Mouse (Mus musculus): ENCODE results near the gene Tspan33. TPM values are rescaled to one million over a fixed set of nuclear protein-coding genes. Genes with fewer than 3 reads are reported as not detected.

Tspan33 gene
- total RNA-seq, 2 experiments from 2014 or later, result 23.1 to 25.9 TPM

DNA sequence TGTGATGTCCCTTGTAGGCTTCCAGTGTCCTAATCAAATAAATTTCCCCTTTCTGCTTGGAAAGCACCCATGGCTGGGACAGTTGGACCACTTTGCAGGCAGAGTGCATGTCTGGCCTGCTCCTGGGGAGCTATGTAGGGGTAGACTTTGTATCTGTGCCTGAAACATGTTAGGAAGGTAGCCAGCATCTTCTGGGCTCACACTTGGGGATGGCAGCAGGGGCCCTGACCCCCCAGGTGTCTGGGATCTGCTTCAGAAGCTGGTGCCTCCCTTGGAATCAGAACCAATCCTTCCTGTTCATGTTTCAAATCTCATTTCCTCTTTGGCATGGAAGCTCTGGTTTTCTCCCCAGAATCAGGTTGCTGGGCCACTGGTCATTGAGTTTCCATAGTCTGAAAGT lies 3.1 kb downstream of the Tspan33 start:
- no peak for DNase-seq (ENCODE audit: low spot score in 2 of 2)

DNA sequence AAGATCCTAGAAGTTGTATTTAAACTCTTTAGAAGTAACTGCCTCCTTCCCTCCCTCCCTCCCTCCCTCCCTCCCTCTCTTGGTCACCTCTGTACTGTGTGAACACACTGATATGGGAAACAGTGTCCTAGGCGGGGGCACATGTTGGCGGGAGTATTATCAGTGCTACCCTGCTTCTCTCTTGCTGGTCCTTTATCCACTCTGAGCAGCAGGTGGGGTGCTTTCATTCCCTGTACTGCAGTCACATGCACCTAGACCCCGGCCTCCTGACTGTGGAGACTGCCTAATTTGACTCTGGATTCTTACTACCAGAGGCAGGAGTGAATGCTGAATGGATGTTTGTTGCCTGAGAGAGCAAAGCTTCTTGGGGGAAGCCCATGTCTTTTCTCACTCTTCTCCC lies 3.5 kb downstream of the Tspan33 start:
- DNase-seq (ENCODE audit: low spot score in 2 of 2), result no peak

- no peak for DNase-seq (ENCODE audit: low spot score in 2 of 2)
Measured at GRCm38 (mm10) chr6:29699085-29699745, 5.2 kb downstream of the Tspan33 start.

- DNase-seq (ENCODE audit: low spot score in 2 of 2), result no peak
Measured at GRCm38 (mm10) chr6:29701051-29701450, 7.0 kb downstream of the Tspan33 start.

DNA sequence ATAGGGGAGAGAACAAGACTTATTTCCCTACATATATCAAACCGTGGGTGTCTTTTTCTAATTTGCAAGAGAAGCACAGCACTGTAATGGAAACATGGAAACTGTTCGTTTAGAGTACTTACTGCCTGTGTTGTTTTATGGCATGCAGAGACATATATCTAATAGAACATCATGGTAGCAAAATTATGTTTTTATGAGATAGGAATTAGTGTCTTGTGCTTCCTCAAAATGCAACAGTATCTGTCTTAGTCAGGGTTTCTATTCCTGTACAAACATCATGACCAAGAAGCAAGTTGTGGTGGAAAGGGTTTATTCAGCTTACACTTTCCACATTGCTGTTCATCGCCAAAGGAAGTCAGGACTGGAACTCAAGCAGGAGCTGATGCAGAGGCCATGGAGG lies 8.1 kb downstream of the Tspan33 start:
- no peak for DNase-seq (ENCODE audit: low spot score in 2 of 2)

DNA sequence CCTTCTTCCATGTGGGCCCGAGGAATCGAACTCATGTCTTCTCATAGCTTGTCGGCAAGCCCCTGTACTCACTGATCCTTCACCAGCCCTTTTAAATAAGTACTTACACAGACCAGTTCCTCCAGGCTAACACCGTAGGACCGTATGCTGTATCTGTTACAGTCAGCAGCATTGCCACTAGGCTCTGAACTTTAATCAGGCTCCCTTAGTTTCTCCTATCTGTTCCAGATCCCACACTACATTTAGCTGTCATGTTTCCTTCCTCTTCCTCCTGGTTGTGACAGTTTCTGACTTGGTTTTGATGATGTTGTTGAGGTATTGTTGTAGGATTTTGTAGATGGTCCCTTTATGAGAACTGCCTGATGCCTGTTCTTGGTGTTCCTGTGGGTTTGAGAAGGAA lies 10.1 kb downstream of the Tspan33 start:
- DNase-seq (ENCODE audit: low spot score in 2 of 2), result no peak

DNA sequence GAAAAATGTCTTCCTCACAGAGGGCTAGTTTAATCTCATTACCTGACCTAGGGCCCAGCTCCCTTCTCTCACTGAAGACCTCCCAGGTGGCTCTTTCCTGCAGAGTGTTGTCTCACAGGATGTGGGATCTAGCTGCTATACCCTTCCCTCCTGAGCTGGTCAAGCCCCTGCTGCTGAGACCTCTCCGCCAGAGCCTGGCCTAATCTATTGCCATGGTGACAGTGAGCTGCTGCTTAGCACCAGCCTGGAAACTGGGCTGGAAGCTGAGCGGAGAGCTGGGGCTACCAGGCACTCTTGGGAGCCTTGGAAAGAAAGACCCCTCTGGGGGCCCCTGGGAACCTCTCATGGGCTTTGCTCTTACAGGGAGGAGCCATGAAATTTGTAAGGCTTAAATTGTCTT lies 13.9 kb downstream of the Tspan33 start:
- no peak for DNase-seq (ENCODE audit: low spot score in 2 of 2)

GRCm38 (mm10) chr6:29711318-29711717 lies 17.3 kb downstream of the Tspan33 start:
- DNase-seq (ENCODE audit: low spot score in 2 of 2), result no peak

- no peak for DNase-seq (ENCODE audit: low spot score in 2 of 2)
Measured at GRCm38 (mm10) chr6:29712011-29712584, 18.1 kb downstream of the Tspan33 start.

DNA sequence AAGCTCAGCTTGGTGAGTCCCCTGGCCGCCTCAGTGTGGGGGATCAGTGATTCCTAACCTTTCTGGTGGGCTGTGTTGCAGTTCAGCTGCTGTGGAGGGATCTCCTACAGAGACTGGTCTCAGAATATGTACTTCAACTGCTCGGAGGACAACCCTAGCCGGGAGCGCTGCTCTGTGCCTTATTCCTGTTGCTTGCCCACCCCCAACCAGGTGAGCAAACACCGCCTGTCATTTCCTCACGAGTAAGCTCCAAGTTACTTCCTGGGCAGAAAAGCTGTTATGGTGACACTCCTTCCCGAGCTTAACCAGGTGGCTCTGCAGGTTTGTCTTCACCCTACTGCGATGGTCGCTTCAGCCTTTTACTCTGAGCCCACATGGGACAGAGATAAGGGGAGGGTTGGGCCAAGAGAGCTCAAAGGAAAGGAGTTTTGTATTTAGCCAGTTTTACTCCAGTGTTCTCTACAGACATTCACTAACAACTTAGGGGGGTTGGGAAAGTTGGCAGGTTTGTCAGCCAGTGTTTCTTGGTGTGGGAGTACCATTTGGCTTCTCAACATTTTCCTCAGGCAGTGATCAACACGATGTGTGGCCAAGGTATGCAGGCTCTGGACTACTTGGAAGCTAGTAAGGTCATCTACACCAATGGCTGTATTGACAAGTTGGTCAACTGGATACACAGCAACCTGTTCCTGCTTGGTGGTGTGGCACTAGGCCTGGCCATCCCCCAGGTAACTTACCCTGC lies 22.8 kb downstream of the Tspan33 start:
- DNase-seq (ENCODE audit: low spot score in 2 of 2), result peak in 1 of 2 experiments; percentile 52

- no peak for DNase-seq (ENCODE audit: low spot score in 2 of 2)
Measured at GRCm38 (mm10) chr6:29717541-29717940, 23.5 kb downstream of the Tspan33 start.

DNA sequence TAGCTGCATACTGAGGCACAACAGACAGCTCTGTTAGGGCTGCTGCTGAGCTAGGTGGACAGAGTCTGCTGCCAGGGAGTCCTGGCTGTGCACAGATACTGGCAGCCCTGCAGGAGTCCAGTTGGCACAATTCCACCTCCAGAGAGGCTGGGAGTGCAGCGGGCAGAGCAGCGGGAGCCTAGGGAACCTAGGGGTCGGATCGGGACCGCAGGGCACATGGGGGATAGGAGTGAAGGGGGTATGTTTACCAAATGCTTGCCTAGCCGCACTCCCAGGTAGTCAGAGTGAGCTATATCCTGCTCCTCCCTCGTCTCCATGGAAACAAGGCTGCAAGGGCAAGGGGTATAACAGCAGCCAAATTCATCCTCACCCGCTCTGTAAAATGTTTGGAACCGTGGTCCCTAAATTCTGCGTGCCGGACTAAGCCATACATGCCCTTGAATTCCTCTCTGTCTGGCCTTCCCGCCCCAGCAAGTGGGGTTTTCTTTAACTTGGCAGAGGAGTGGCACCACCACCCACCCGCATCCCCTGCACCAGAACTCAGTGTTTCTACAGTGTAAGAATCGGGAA lies 24.0 kb downstream of the Tspan33 start:
- DNase-seq (ENCODE audit: low spot score in 2 of 2), result peak in 1 of 2 experiments; percentile 46

GRCm38 (mm10) chr6:29718894-29719329 lies 24.9 kb downstream of the Tspan33 start:
- peak; percentile 73 to 80 for DNase-seq (ENCODE audit: low spot score in 2 of 2)

GRCm38 (mm10) chr6:29721890-29722289 lies 27.9 kb downstream of the Tspan33 start:
- no peak for DNase-seq (ENCODE audit: low spot score in 2 of 2)

DNA sequence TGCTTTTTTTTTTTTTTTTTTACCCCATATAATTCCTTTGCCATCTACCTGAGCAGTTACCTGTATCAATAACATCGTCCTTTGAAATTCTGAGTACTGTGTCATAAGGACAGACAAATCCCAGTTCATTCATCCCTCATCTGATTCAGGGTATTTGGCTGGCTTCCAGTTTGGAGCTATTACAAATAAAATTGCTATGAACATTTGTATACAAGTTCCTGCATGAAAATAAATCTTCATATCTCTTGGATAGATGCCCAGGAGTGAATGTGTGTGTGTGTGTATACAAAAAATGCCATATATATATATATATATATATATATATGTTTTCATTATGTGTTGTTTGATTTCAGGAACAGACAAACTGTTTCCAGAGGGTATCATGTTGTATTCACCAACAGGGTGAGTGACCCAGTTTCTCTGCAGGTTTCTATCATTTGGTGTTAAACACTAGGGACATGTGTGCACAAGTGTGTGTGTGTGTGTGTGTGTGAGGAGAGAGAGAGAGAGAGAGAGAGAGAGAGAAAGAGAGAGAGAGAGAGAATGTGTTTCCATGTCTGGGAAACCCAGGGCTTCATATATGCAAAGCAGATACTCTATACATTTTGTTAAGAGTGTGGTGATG lies 32.7 kb downstream of the Tspan33 start:
- DNase-seq (ENCODE audit: low spot score in 2 of 2), result no peak

GRCm38 (mm10) chr6:29728035-29728434 lies 34.0 kb downstream of the Tspan33 start:
- DNase-seq (ENCODE audit: low spot score in 2 of 2), result no peak

- DNase-seq (ENCODE audit: low spot score in 2 of 2), result no peak
Measured at GRCm38 (mm10) chr6:29729491-29729890, 35.5 kb downstream of the Tspan33 start.

DNA sequence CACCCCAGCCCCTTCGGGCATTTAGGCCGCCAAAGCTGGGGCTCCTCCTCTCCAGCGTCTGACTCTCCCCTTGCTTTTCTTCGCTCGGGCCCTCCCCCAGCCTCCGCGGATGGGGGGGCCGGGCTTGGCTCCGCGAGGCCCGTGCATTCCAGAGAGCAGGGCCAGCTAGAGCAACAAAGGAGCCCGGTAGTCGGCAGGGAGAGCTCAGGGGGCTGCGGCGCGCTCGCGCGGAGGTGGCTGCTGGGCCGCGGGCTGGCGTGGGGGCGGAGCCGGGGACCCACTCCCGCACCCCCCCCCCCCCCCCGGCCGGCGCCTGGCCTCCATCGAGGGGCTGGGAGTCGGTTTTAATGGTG lies 41.3 kb downstream of the Tspan33 start, which contains the start of gene Smo:
Gene Smo (plus strand): TSS at position 168 of the 353 bp plus-strand sequence.
- peak in 1 of 2 experiments; percentile 22 for DNase-seq (ENCODE audit: low spot score in 2 of 2)

DNA sequence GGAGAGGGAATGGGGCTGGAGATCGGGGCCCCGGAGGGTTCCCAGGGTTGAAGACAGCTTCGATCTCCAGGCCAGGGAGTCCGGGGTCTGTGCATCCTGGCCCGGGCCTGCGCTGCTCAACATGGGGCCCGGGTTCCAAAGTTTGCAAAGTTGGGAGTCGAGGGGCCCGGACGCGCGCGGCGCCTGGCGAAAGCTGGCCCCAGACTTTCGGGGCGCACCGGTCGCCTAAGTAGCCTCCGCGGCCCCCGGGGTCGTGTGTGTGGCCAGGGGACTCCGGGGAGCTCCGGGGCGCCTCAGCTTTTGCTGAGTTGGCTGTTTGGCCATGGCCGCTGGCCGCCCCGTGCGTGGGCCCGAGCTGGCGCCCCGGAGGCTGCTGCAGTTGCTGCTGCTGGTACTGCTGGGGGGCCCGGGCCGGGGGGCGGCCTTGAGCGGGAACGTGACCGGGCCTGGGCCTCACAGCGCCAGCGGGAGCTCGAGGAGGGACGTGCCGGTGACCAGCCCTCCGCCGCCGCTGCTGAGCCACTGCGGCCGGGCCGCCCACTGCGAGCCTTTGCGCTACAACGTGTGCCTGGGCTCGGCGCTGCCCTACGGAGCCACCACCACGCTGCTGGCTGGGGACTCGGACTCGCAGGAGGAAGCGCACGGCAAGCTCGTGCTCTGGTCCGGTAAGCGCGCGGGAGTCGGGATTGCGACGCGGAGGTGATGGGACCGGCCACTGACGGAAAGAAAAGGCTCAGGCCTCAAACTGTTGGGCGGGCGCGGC lies 41.8 kb downstream of the Tspan33 start:
- peak in 1 of 2 experiments; percentile 21 for DNase-seq (ENCODE audit: low spot score in 2 of 2)

DNA sequence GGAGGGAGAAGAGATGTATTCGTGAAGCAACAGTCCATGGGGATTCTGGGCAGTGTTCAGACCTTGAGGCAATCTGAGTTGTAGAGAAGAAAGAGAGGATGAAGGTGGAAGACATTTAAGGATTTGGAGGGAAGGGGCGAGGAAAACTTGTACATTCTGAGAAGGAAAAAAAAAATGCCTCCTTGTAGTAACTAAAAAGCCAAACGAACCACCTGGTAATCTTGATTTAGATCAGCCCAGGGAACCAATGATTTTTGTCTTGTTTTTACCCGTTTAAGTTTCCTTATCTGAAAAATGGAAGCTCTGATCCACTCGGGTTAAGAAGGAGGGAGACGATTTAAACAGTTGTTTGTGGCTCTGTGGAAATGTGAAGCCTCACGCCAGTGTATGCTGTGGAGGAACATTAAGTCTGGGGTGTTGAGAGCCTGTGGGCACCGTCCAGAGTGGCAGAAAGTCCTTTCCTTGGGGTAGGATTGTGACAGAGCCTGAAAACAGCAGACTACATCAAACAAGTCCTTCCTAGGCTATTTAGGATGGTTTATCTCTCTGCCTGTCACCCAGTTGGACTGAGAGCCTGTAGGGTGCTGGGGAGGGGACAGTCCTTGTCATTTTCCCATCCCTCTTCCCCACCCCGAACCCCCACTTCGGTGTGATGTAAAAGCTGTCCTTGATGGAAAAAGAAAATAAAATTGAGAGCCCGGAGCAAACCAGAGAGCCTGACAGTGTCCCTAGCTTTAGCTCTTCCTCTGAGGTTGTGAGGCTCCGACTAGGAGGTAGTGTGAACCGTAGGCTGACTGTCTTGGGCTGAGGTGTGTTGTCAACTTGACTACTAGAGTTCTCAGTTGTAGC lies 42.8 kb downstream of the Tspan33 start:
- DNase-seq (ENCODE audit: low spot score in 2 of 2), result no peak
